Mouse (Mus musculus): Measurements from ENCODE around the gene Gm17268.

DNA sequence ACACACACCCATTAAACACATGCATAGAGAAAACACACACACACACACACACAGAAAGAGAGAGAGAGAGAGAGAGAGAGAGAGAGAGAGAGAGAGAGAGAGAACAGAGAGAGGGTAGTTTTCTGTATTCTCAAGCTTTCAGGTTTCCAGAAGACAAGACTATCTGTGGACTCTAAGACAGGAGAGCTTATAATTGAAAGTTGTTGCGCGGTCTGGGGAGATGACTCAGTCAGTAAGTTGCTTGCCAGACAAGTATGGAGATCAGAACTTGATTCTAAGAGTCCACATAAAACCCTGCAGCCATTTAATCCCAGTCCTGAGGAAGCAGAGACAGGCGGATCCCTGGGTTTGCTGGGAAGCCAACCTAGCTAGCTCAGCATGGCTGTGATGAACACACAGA is 39.7 kb downstream of the Gm17268 start:
- no peak for TF ChIP-seq CTCF (IDR thresholded peaks at IDR 0.05; ENCODE audit: borderline replicate concordance, control insufficient read depth, extremely low read depth, insufficient read depth, low read length, poor library complexity)
- no peak for TF ChIP-seq POLR2A (IDR thresholded peaks at IDR 0.05; ENCODE audit: control insufficient read depth, extremely low read depth, insufficient read depth, low read length, poor library complexity)

Data from thymus, adult 2 months (tissue).